Mouse (Mus musculus) intestine, embryonic 14.5 days (tissue): Measurements from ENCODE around the gene Rrp9. TPM values are rescaled to one million over a fixed set of nuclear protein-coding genes. Genes with fewer than 3 reads are reported as not detected.

Source experiments
- ATAC-seq: fragments of 200-750 bp; cut with Nextera tagmentation; replicated peaks from 2 replicates; pipeline ENCODE4 v1.8.0; 2017; ENCODE audit warnings: low read depth, moderate number of reproducible peaks, moderate TSS enrichment, moderate library complexity; ENCODE audit not compliant: low FRiP score, low TSS enrichment
- DNase-seq: peaks from one replicate; pipeline ENCODE4 v3.0.0-alpha.2; 2018; ENCODE audit warnings: low spot score
- H3K27ac ChIP-seq: fragments of 300-500 bp; sonication (generic); 2 replicates; pipeline ENCODE4 v1.5.1; 2014; ENCODE audit warnings: low read depth, mild to moderate bottlenecking, control low read depth
- H3K27me3 ChIP-seq: fragments of 300-500 bp; sonication (generic); replicated peaks from 2 replicates; pipeline ENCODE4 v1.6.1; 2014; ENCODE audit warnings: low read length, control low read depth; ENCODE audit not compliant: control insufficient read depth, insufficient read depth
- H3K36me3 ChIP-seq: fragments of 300-500 bp; sonication (generic); 2 replicates; pipeline ENCODE4 v1.6.1; 2014; ENCODE audit warnings: low read length, control low read depth; ENCODE audit not compliant: control insufficient read depth, insufficient read depth
- H3K4me1 ChIP-seq: fragments of 300-500 bp; sonication (generic); replicated peaks from 2 replicates; pipeline ENCODE4 v1.6.1; 2014; ENCODE audit warnings: low read length, control low read depth, mixed read lengths; ENCODE audit not compliant: control insufficient read depth, insufficient read depth
- H3K4me2 ChIP-seq: fragments of 300-500 bp; sonication (generic); 2 replicates; pipeline ENCODE4 v1.6.1; 2014; ENCODE audit warnings: low read length
- H3K4me3 ChIP-seq: fragments of 300-500 bp; sonication (generic); 2 replicates; pipeline ENCODE4 v1.5.1; 2014; ENCODE audit warnings: low read depth, low read length, control low read depth, mixed read lengths
- H3K9ac ChIP-seq: fragments of 300-500 bp; sonication (generic); 2 replicates; pipeline ENCODE4 v1.6.1; 2014; ENCODE audit warnings: mild to moderate bottlenecking, low read length
- H3K9me3 ChIP-seq: fragments of 300-500 bp; sonication (generic); 2 replicates; pipeline ENCODE4 v1.6.1; 2016; ENCODE audit warnings: low read length, control low read depth; ENCODE audit not compliant: control insufficient read depth
- WGBS: fragments of 180-500 bp; shearing (Covaris S2); extraction: QIAGEN DNeasy Blood & Tissue Kit; methylation state at CpG from one replicate; pipeline ENCODE4 v1.1.7; 2014; 5-methylcytosine and 5-hydroxymethylcytosine counted together
- polyA plus RNA-seq: library from polyadenylated mRNA; unstranded; fragments of >200 nt; fragmentation: Nextera tagmentation; extraction: Ambion mirVana; gene quantifications from 2 replicates; pipeline ENCODE4 v1.2.1, GENCODE M21; 2014

Gene Rrp9
- polyA plus RNA-seq, 1 experiment from 2014 or later, result 52.4 TPM

- no peak for DNase-seq
- 78% methylated on average over 6 of the region's 6 CpGs for WGBS
- H3K4me3 ChIP-seq, result no peak overlapping the region
- no peak overlapping the region for H3K27ac ChIP-seq
- ATAC-seq, result no peak
- H3K4me2 ChIP-seq, result no peak overlapping the region
- H3K36me3 ChIP-seq, result no peaks in the 10 kb centered on the region
- H3K9ac ChIP-seq, result no peak overlapping the region
- no peaks in the 10 kb centered on the region for H3K27me3 ChIP-seq
- no peaks in the 10 kb centered on the region for H3K4me1 ChIP-seq
- H3K9me3 ChIP-seq, result no peaks in the 10 kb centered on the region
Measured at GRCm38 (mm10) chr9:106504246-106504645, 28.5 kb downstream of the Rrp9 start.

- 93% methylated on average over 10 of the region's 10 CpGs for WGBS
- H3K27me3 ChIP-seq, result no peaks in the 10 kb centered on the region
- DNase-seq, result no peak
Measured at GRCm38 (mm10) chr9:106509356-106509755, 33.6 kb downstream of the Rrp9 start.

GRCm38 (mm10) chr9:106512729-106513450 is 37.1 kb downstream of the Rrp9 start:
- WGBS, result 64% methylated on average over 13 of the region's 13 CpGs
- Histone ChIP-seq H3K9ac (no peak overlapping the region), H3K27me3 (no peaks in the 10 kb centered on the region), H3K4me3 (no peak overlapping the region), H3K4me1 (no peaks in the 10 kb centered on the region), H3K36me3 (no peaks in the 10 kb centered on the region), H3K4me2 (no peak overlapping the region), H3K9me3 (no peaks in the 10 kb centered on the region), H3K27ac (no peak overlapping the region)
- DNase-seq, result no peak
- no peak for ATAC-seq

More at GRCm38 (mm10) chr9:106509356-106509755, 33.6 kb downstream of the Rrp9 start:
- H3K4me3 ChIP-seq, result no peak overlapping the region
- H3K27ac ChIP-seq, result no peak overlapping the region
- no peaks in the 10 kb centered on the region for H3K36me3 ChIP-seq
- no peak for ATAC-seq
- H3K9me3 ChIP-seq, result no peaks in the 10 kb centered on the region
- no peak overlapping the region for H3K4me2 ChIP-seq
- H3K4me1 ChIP-seq, result no peaks in the 10 kb centered on the region
- H3K9ac ChIP-seq, result no peak overlapping the region

- H3K27me3 ChIP-seq, result no peaks in the 10 kb centered on the region
- H3K4me1 ChIP-seq, result no peaks in the 10 kb centered on the region
- ATAC-seq (no peak), DNase-seq (no peak)
- H3K9me3 ChIP-seq, result no peaks in the 10 kb centered on the region
- WGBS, result 80% methylated on average over 6 of the region's 6 CpGs
- H3K4me2 ChIP-seq, result no peak overlapping the region
- H3K27ac ChIP-seq, result no peak overlapping the region
- H3K9ac ChIP-seq, result no peak overlapping the region
- no peak overlapping the region for H3K4me3 ChIP-seq
- H3K36me3 ChIP-seq, result no peaks in the 10 kb centered on the region
Measured at GRCm38 (mm10) chr9:106513566-106513965, 37.8 kb downstream of the Rrp9 start.

GRCm38 (mm10) chr9:106514273-106514672 is 38.5 kb downstream of the Rrp9 start, which contains the start of gene Iqcf5:
Iqcf5 (plus strand) TSS chr9:106514573.
- no peaks in the 10 kb centered on the region for H3K4me1 ChIP-seq
- DNase-seq (no peak), ATAC-seq (no peak)
- H3K9me3 ChIP-seq, result no peaks in the 10 kb centered on the region
- no peak within 1 kb of the TSS for H3K27ac ChIP-seq
- H3K9ac ChIP-seq, result no peak within 1 kb of the TSS
- H3K27me3 ChIP-seq, result no peaks in the 10 kb centered on the region
- WGBS, result 91% methylated on average over 4 of the region's 4 CpGs
- no peak within 1 kb of the TSS for H3K4me3 ChIP-seq
- no peak within 1 kb of the TSS for H3K4me2 ChIP-seq
- no peaks in the 10 kb centered on the region for H3K36me3 ChIP-seq

GRCm38 (mm10) chr9:106519433-106519832 is 43.7 kb downstream of the Rrp9 start:
- Histone ChIP-seq H3K36me3 (no peaks in the 10 kb centered on the region), H3K27ac (no peak overlapping the region), H3K9me3 (no peaks in the 10 kb centered on the region), H3K4me1 (no peaks in the 10 kb centered on the region), H3K9ac (no peak overlapping the region), H3K4me3 (no peak overlapping the region), H3K27me3 (no peaks in the 10 kb centered on the region), H3K4me2 (no peak overlapping the region)
- 71% methylated on average over 2 of the region's 2 CpGs for WGBS
- no peak for ATAC-seq
- DNase-seq, result no peak

GRCm38 (mm10) chr9:106519909-106520308 is 44.1 kb downstream of the Rrp9 start:
- H3K4me2 ChIP-seq, result no peak overlapping the region
- WGBS, result 71% methylated on average over 8 of the region's 8 CpGs
- H3K27me3 ChIP-seq, result no peaks in the 10 kb centered on the region
- DNase-seq (no peak), ATAC-seq (no peak)
- H3K36me3 ChIP-seq, result no peaks in the 10 kb centered on the region
- no peak overlapping the region for H3K27ac ChIP-seq
- H3K9ac ChIP-seq, result no peak overlapping the region
- no peaks in the 10 kb centered on the region for H3K4me1 ChIP-seq
- H3K9me3 ChIP-seq, result no peaks in the 10 kb centered on the region
- H3K4me3 ChIP-seq, result no peak overlapping the region

- ATAC-seq, result no peak
- Histone ChIP-seq H3K36me3 (no peaks in the 10 kb centered on the region), H3K27me3 (no peaks in the 10 kb centered on the region), H3K27ac (no peak overlapping the region), H3K4me1 (no peaks in the 10 kb centered on the region), H3K9me3 (no peaks in the 10 kb centered on the region), H3K4me2 (no peak overlapping the region), H3K9ac (no peak overlapping the region), H3K4me3 (no peak overlapping the region)
- WGBS, result 37% methylated on average over 3 of the region's 3 CpGs
- DNase-seq, result no peak
Measured at GRCm38 (mm10) chr9:106531833-106532232, 56.1 kb downstream of the Rrp9 start.

GRCm38 (mm10) chr9:106534296-106534695 is 58.5 kb downstream of the Rrp9 start:
- H3K36me3 ChIP-seq, result no peaks in the 10 kb centered on the region
- no peaks in the 10 kb centered on the region for H3K27me3 ChIP-seq
- 91% methylated on average over 7 of the region's 7 CpGs for WGBS
- H3K9me3 ChIP-seq, result no peaks in the 10 kb centered on the region
- no peaks in the 10 kb centered on the region for H3K4me1 ChIP-seq
- H3K4me3 ChIP-seq, result no peak overlapping the region
- H3K4me2 ChIP-seq, result no peak overlapping the region
- ATAC-seq, result no peak
- H3K27ac ChIP-seq, result no peak overlapping the region
- no peak overlapping the region for H3K9ac ChIP-seq
- DNase-seq, result no peak
